Mouse (Mus musculus) left cerebral cortex, postnatal 36 days (tissue): ENCODE results near the gene Tcaim. TPM values are rescaled to one million over a fixed set of nuclear protein-coding genes. Genes with fewer than 3 reads are reported as not detected.
A peak's percentile ranks its signal among the peaks of the same experiment; 100 is the strongest.

Experiments used
- DNase-seq, 2 experiments: peaks; one replicate each; pipeline ENCODE4 v3.0.0; 2021 to 2022; ENCODE audit warnings: low spot score in 2 of 2, mixed read lengths in 1 of 2
- intact Hi-C: fragments of 180-260 bp; cut with DNase I; formaldehyde crosslinking; loops from one replicate; pipeline ENCODE4 v1.15.1; 2025
- total RNA-seq, 2 experiments: library from RNA; stranded (reverse); gene quantifications; 2 replicates each; pipeline ENCODE4 v1.2.3; 2021

Gene Tcaim
- 10 to 100 TPM; 16.2 to 16.8 TPM for total RNA-seq

DNA sequence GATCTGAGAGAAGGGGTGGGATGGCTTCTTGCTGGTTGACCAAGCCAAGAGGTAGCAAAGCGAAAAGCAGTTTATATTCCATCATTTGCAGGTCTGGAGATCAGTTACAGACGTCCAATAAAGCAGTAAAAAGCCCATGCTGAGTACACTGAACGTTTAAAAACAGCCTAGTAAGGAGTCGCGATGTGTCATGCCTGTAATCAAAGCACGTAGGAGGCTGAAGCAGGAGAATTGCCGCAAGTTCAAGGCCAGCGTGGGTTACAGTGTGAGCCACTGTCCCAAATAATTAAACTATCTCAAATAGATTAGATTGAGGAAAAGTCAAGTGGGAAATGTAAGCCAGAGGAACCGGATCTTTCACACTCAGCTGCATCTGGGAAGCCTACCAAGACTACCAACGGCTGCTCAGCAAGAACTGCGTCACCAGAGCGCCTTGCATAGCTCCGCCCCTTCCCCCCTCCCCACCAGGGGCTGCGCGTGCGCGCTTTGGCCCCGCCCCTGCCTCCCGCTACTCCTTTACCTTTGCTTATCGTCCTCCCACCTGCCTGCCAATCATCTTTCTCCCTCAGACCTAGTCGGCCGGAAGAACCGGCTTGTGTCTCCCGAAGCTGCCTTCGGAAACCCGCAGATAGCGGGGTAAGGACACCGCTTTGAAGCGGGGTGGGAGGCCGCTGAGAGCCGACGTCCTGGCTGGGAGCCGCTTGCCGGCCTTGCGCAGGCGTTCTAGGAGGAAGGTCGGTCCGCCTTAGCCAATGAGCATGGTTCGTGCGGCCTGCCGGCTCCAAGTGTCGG, at the start of gene Tcaim:
TSS of gene Tcaim (plus strand) at position 487 of the 792 bp plus-strand sequence.
- intact Hi-C loops: no loop called here
- DNase-seq: peak; percentile 91 to 93

DNA sequence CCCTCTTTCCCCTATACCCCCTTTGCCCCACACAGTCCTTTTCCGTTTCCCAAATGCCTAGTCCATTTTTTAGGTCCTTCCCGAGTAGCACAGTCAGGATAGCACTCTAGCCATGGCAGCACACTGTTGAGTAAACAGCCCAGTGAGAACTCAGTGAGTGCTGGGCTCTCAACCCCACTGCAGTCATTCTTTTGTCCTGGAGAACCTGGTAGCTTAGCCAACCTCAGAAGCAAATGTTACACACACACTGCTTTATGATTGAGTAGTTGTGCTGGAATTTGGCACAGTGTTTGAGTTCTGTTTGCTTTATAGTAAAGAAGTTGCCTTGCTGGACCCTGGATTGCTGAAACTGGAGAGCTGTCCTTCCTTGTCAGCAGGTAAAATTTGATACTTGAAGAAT, 47.7 kb upstream of the Tcaim start:
- DNase-seq: no peak
- intact Hi-C loops: no loop called here

- intact Hi-C loops: no loop called here
- DNase-seq: no peak
Measured at GRCm38 (mm10) chr9:122760111-122760510, 45.2 kb upstream of the Tcaim start.

- no peak for DNase-seq
- intact Hi-C loops: no loop called here
Measured at GRCm38 (mm10) chr9:122785231-122785630, 20.1 kb upstream of the Tcaim start.

DNA sequence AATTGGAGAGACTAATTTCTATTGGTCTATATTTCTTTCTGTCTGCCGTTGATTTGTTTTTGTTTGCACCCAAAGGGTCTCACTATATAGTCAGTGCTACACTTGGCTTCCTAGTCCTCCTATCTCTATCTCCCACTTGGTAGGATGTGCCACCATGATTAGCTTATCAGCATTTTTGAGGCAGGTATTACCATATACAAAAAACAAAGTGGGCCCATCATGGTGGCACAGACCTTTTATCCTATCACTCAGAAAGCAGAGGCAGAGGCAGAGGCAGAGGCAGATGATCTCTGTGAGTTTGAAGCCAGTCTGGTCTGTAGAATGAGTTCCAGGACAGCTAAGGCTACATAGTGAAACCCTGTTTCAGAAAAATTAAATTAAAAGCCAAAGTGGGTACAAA, 18.8 kb upstream of the Tcaim start:
- intact Hi-C loops: no loop called here
- DNase-seq: no peak

- no peak for DNase-seq
- intact Hi-C loops: no loop called here
Measured at GRCm38 (mm10) chr9:122805845-122806341, 554 bp downstream of the Tcaim start.

GRCm38 (mm10) chr9:122807186-122807585, 1.8 kb downstream of the Tcaim start:
- intact Hi-C loops: no loop called here
- no peak for DNase-seq

DNA sequence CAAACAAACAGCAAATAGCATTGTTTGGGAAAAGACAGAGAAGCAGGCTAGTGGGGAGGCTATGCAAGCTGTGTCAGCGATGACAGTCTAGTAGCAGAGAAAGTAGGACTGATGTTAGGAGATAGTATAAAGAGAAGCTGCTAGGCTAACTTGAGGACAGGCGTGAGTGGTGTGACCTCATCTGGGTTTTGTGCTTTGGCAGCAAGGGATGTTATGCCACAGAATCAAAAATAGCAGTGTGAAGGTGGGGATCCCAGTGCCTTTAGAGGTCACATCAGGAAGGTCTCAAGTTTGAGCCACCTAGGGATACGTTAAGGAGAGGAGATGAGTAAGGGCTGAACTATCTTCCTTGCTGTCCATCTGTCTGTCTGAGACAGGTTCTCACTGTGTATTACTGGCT, 4.9 kb downstream of the Tcaim start:
- intact Hi-C loops: no loop called here
- no peak for DNase-seq

DNA sequence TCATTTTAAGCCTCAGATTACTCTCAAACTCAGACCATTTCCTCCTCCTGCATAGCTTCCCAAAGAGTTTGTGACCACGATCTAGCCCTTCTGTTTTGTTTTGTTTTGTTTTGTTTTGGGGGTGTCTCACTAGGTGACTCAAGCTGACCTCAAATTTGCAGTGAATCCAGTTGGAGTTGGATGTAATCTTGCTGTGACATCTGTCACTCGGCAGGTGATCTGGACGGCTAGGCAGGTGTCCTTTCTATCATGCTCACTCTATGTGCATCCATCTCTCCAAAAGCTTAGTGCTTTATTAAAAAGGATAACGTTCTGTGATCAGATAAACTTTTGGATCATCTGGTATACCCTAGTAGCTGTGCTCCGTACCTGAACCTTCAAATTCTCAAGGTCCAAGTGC, 7.0 kb downstream of the Tcaim start:
- intact Hi-C loops: no loop called here
- no peak for DNase-seq

- intact Hi-C loops: loop anchor here (5.0 kb wide), 1 partner anchor 38 kb away; no protein-coding TSS in a partner anchor
- no peak for DNase-seq
Measured at GRCm38 (mm10) chr9:122814775-122815174, 9.4 kb downstream of the Tcaim start.

- no peak for DNase-seq
- intact Hi-C loops: loop anchor here (5.0 kb wide), 1 partner anchor 37 kb away; no protein-coding TSS in a partner anchor
Measured at GRCm38 (mm10) chr9:122815239-122815851, 10.0 kb downstream of the Tcaim start.

DNA sequence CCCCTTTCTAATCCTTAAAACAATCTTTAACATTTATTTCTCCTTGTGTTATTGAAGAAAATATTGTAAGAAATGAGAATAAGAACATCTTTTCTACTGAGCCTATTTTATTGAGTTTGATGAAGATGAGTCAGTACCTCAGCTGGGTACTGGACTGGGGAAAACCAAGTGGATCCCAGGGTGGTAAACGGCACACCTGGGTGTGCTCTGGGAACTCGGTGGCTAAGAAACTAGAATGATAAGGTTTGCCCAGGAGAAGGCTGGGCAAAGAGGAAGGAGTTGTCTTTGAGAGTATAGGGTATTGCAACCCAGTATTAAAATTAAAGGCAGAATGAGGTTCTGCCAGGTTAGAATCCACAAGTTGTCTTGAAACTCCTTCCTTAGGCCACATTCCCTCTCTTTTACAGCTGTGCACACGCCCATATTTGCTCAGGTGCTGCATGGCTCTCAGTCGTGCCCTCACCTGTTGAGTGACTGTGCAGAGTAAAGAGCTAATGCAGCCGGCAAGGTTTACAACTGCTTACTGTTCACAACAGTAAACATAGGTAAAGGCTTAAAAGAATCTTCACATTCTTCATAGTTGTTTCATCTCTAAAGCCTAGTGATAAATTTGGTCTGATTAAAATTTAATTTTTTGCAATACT, 18.2 kb downstream of the Tcaim start:
- intact Hi-C loops: no loop called here
- no peak for DNase-seq

DNA sequence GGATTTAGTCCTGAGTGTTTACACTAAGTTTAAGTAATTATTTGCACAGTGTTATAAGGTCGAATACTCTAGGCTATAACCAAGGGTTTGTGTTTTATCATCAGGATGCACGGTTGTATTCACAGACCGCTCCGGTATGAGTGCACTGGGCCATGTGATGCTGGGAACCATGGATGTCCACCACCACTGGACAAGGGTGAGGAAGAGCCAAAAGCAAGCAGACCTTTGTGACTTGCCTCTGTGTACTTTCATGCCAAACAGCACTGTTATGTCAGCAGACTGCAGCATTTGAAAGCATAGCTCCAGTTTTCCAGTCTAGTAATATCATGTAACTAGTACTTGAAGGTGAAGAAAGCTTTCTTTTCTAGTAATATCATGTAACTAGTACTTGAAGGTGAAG, 21.4 kb downstream of the Tcaim start:
- intact Hi-C loops: no loop called here
- DNase-seq: no peak

DNA sequence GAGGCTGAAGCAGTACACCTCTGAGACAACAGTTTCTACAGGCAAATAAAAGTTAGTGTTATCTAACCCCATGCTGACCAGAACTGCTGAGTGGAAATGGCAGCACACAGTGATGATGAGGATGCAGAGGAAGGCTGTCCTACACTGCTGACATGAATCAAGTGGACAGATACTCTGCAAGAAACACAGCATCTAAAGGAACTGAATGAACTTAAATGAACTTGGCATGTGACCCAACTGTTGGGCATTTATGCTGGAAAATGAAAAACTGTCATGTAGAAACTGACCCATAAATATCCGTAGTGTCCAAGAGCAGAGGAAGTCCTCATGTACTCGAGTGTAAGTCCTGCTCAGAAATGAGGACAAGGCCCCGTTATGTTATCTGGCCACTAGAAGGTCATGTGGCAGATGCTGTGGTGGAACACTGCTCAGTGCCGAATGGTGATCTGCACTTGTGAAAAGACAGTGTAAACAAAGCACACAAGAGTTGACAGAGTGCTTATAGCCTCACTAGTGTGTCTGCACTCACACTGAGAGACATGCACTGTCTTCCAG, 24.6 kb downstream of the Tcaim start:
- no peak for DNase-seq
- intact Hi-C loops: no loop called here

- DNase-seq: no peak
- intact Hi-C loops: no loop called here
Measured at GRCm38 (mm10) chr9:122836126-122836525, 30.8 kb downstream of the Tcaim start.

DNA sequence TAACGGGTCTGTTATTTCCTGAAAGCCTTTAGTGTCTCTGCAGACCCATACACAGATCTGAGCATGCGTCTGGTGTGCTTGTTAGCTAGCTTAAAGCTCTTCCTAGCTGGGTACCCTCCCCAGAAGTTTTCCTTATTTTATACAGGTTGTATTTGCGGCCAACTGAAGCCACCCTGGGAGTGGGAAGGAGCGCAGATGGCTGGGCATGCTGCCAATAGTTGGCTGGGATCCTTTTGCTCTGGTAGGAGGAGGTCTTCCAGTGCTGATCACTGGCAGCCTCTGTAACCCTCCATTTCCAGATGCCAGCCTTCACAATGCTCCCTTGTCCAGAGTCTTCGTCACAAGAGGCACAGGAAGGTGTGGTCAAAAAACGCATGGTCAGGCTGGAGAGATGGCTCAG, 31.5 kb downstream of the Tcaim start:
- DNase-seq: peak; percentile 30 to 33
- intact Hi-C loops: no loop called here

DNA sequence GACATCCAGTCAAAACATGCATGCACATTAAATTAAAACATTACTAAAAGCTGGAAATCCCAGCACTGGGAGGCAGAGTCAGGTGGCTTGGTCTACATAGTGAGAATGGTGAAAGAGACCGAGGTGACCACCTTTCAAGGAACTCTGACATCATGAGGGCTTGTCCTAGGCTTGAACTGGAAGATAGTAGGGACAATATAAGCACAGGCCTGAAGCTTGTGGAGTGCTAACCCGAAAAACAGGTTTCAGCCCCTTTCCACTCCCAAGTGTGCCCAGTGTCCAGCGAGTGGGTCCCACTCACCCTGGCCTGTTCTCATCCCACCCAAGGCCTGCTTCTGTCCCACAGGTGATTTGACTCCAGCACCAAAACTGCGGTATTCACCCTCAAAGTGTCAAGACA, 31.9 kb downstream of the Tcaim start:
- DNase-seq: no peak
- intact Hi-C loops: no loop called here

DNA sequence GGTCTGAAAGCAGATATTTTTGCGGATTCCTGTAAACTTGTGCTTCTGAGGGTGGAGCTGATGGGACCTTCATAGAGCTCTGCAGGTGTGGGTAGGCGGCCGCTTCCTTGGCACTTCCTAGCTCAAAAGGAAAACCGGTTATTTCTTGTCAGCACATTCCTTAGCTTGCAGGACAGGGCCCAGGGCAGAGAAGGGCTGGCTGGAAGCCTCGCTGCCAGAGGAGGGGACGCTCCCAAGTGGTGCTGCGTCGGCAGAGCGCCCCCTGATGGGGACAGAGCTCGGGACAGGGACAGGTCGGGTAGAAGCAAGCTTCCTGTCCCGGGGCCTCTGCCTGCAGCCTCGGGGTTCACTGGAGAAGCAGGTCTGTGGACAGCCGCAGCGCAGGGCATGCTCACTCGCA, 32.3 kb downstream of the Tcaim start:
- intact Hi-C loops: no loop called here
- no peak for DNase-seq

DNA sequence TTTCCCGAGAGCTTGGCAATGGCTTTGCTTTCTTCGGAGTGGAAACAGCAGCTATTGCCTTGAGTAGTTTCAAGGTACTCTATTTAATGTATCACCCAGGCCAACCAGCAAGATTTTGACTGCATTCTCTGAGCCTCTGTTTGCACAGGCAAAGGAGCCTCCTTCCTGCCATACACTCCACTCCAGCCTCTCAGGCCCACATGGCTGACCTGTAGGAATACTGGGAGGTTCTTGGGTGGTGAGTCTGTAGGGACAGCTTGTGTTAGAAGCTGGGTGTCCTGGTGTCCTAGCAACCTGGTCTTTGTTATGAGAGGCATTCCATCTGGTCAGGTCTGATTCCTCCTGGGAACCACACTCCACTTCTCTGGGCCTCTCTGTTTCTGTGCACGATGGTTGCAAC, 38.4 kb downstream of the Tcaim start, which contains the start of gene Gm35549:
TSS of gene Gm35549 (minus strand) at position 276 of the 400 bp plus-strand sequence.
- DNase-seq: no peak
- intact Hi-C loops: no loop called here

DNA sequence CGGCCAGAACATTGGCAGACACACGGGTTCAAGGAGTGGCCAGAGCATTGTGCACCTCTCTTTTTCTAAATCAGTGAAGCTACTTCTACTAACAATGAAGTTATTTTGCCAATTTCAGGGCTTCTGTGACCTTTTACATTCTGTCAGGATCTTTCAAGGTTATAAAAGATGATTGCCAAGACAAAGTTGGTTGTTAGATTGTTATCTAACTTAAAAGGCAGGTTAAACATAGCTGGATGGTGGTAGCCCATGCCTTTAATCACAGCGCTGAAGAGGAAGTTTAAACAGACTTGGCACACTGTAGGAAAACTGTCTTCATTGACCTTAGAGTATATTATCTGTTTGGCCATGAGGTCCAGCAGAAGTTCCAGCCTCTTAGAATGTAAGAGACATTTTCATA, 40.3 kb downstream of the Tcaim start:
- intact Hi-C loops: no loop called here

More for the DNA sequence above, 40.3 kb downstream of the Tcaim start:
- DNase-seq: no peak
